Mouse (Mus musculus) liver, embryonic 13.5 days (tissue): ENCODE results near the gene Gdf2. TPM values are rescaled to one million over a fixed set of nuclear protein-coding genes. Genes with fewer than 3 reads are reported as not detected.

Experiments used
- polyA plus RNA-seq: library from polyadenylated mRNA; unstranded; fragments of >200 nt; fragmentation: Nextera tagmentation; extraction: Ambion mirVana; gene quantifications from 2 replicates; pipeline ENCODE4 v1.2.1, GENCODE M21; 2015

Gdf2 gene
- polyA plus RNA-seq, 1 experiment from 2014 or later: 10.2 TPM

Other genes starting within 250 kb of the Gdf2 start
- 5.6 and 6.8 TPM in 2 replicates for gene Gdf10, start 17.5 kb upstream of the Gdf2 start, polyA plus RNA-seq
- 0.06 and 0.10 TPM in 2 replicates for gene Rbp3, start 13.0 kb downstream of the Gdf2 start, polyA plus RNA-seq
- gene Zfp488, start 37.7 kb downstream of the Gdf2 start, polyA plus RNA-seq: not detected in 2 replicates
- gene Gm30083, start 74.1 kb downstream of the Gdf2 start, polyA plus RNA-seq: not detected in 2 replicates
- not detected in 2 replicates for gene Gm5460, start 75.7 kb downstream of the Gdf2 start, polyA plus RNA-seq
- not detected in 2 replicates for gene Antxrl, start 111.7 kb downstream of the Gdf2 start, polyA plus RNA-seq
- gene Anxa8, start 144.9 kb downstream of the Gdf2 start, polyA plus RNA-seq: 0.08 and 0.10 TPM in 2 replicates
- gene A630023A22Rik, start 161.7 kb downstream of the Gdf2 start, polyA plus RNA-seq: not detected in 2 replicates
- not detected in 2 replicates for gene Npy4r, start 211.4 kb downstream of the Gdf2 start, polyA plus RNA-seq